Mouse (Mus musculus) hindbrain, embryonic 13.5 days (tissue): ENCODE results near the gene Elfn2. TPM values are rescaled to one million over a fixed set of nuclear protein-coding genes. Genes with fewer than 3 reads are reported as not detected.

ENCODE experiments used
- ATAC-seq: fragments of 200-750 bp; cut with Nextera tagmentation; 2 replicates; pipeline ENCODE4 v1.8.0; 2017; ENCODE audit warnings: moderate TSS enrichment; ENCODE audit not compliant: low FRiP score
- H3K27ac ChIP-seq: fragments of 300-500 bp; sonication (generic); 2 replicates; pipeline ENCODE4 v1.5.1; 2015; ENCODE audit warnings: inconsistent platforms, mild to moderate bottlenecking, moderate library complexity
- H3K27me3 ChIP-seq: fragments of 300-500 bp; sonication (generic); 2 replicates; pipeline ENCODE4 v1.6.1; 2015; ENCODE audit warnings: mild to moderate bottlenecking, inconsistent platforms
- H3K36me3 ChIP-seq: fragments of 300-500 bp; sonication (generic); 2 replicates; pipeline ENCODE4 v1.6.1; 2015; ENCODE audit warnings: mild to moderate bottlenecking, inconsistent platforms
- H3K4me1 ChIP-seq: fragments of 300-500 bp; sonication (generic); replicated peaks from 2 replicates; pipeline ENCODE4 v1.6.1; 2015; ENCODE audit warnings: inconsistent platforms
- H3K4me2 ChIP-seq: fragments of 300-500 bp; sonication (generic); 2 replicates; pipeline ENCODE4 v1.6.1; 2015; ENCODE audit warnings: inconsistent platforms, mild to moderate bottlenecking, moderate library complexity
- H3K4me3 ChIP-seq: fragments of 300-500 bp; sonication (generic); 2 replicates; pipeline ENCODE4 v1.5.1; 2015; ENCODE audit warnings: mild to moderate bottlenecking, inconsistent platforms
- H3K9ac ChIP-seq: fragments of 300-500 bp; sonication (generic); 2 replicates; pipeline ENCODE4 v1.6.1; 2015; ENCODE audit warnings: mild to moderate bottlenecking, inconsistent platforms
- H3K9me3 ChIP-seq: fragments of 300-500 bp; sonication (generic); 2 replicates; pipeline ENCODE4 v1.6.1; 2016; ENCODE audit warnings: inconsistent platforms
- WGBS: fragments of 180-500 bp; shearing (Covaris S2); methylation state at CpG from one replicate; pipeline ENCODE4 v1.1.7; 2015; 5-methylcytosine and 5-hydroxymethylcytosine counted together
- polyA plus RNA-seq: library from polyadenylated mRNA; unstranded; fragments of >200 nt; fragmentation: Nextera tagmentation; extraction: Ambion mirVana; gene quantifications from 2 replicates; pipeline ENCODE4 v1.2.1, GENCODE M21; 2015

Gene Elfn2
- polyA plus RNA-seq, 1 experiment from 2014 or later: 4.6 TPM

DNA sequence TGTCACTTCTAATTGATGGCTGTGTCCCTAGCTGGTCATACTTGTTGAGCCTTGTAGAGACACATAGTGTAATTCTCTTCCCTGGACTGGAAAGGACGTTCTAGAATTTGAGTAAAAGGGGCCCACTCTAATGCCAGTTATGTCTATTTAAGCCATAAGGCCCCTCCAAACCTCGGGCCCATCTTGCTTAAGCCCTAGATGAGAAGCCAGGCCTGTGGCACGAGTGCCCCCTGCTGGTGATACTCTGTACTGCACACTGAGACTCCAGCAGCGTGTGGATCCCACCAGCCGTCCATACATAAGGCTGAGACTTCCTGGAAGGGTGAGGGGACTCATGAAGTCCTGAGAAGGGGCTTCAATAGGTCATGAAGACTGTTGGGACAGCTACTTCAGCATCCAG is 25.6 kb upstream of the Elfn2 start:
- Histone ChIP-seq H3K4me1 (peaks cover 10% of the 10 kb centered on the region), H3K9me3 (no peaks in the 10 kb centered on the region), H3K9ac (no peak overlapping the region), H3K27ac (no peak overlapping the region), H3K4me3 (no peak overlapping the region), H3K4me2 (no peak overlapping the region), H3K27me3 (no peaks in the 10 kb centered on the region), H3K36me3 (no peaks in the 10 kb centered on the region)
- 1% methylated on average over 5 of the region's 5 CpGs for WGBS
- ATAC-seq: 0 out of 2 replicates have a peak, but pooled peaks have one; percentile 21

DNA sequence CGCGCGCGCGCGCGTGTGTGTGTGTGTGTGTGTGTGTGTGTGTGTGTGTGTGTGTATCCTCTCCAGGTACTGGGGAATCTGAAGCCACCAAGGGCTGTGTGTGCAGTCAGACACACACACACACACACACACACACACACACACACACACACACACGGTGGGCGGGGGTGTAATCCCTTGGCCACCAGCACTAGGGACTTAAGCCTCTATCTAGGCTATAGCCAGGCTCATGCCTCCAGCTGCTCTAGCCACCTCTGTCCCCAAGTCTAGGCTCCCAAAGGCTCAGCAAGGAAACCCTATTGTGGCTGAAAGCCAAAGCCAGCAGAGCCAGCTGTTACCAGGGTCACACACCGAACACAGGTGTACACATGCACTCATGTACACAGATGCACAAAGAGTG is 24.3 kb upstream of the Elfn2 start:
- WGBS: 59% methylated on average over 3 of the region's 10 CpGs
- Histone ChIP-seq H3K4me1 (peaks cover 12% of the 10 kb centered on the region), H3K27me3 (no peaks in the 10 kb centered on the region), H3K27ac (peak overlapping the region; percentile 26), H3K9ac (0 out of 2 replicates have a peak overlapping the region, but pooled peaks have one; percentile 19), H3K4me2 (no peak overlapping the region), H3K36me3 (no peaks in the 10 kb centered on the region), H3K4me3 (no peak overlapping the region), H3K9me3 (no peaks in the 10 kb centered on the region)
- ATAC-seq: 0 out of 2 replicates have a peak, but pooled peaks have one; percentile 46

DNA sequence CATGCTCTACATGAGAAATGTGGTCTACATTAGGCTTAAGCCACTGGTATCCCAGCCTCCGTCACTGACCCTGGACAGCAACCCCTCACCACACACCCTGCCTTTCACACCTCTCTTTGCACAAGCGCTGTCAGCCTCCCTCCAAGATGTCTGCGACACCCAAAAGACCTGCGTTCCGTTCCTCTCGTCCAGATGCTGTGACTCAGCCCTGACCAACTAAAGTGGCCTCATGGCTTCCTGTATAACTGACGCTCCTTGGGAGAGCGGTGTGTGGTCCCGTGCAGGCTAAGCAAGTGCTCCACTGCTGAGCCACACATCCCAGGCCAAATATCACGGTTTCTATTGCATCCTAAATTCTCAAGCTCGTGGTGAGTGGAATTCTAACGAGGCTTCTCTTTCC is 22.1 kb upstream of the Elfn2 start:
- H3K4me3 ChIP-seq: no peak overlapping the region
- WGBS: 73% methylated on average over 12 of the region's 12 CpGs
- no peaks in the 10 kb centered on the region for H3K9me3 ChIP-seq
- H3K4me1 ChIP-seq: peaks cover 33% of the 10 kb centered on the region
- no peak overlapping the region for H3K4me2 ChIP-seq
- no peak for ATAC-seq
- H3K27ac ChIP-seq: no peak overlapping the region
- no peaks in the 10 kb centered on the region for H3K27me3 ChIP-seq
- 0 out of 2 replicates have a peak overlapping the region, but pooled peaks have one; percentile 24 for H3K9ac ChIP-seq
- H3K36me3 ChIP-seq: no peaks in the 10 kb centered on the region

DNA sequence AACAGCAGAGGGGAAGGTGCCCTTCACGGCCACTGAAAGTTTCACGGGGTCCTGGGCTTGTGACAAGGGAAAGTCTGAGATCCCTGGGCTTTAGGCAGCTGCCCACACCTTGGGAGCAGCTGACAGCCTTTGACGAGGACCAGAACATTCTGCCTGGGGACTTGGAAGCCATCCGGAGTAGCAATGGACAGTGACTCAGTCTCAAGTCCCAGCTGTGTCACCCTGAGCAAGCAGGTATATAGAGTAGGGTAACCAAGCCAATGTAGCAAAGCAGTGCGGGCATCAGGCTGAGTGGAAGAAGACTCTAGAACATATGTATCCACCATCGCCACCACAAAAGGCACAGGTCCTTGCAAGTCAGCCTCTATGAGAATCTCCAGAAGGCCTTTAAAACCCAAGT is 18.6 kb upstream of the Elfn2 start:
- H3K36me3 ChIP-seq: no peaks in the 10 kb centered on the region
- H3K4me3 ChIP-seq: no peak overlapping the region
- H3K9ac ChIP-seq: peak overlapping the region; percentile 55
- peak overlapping the region; percentile 95 for H3K27ac ChIP-seq
- H3K4me2 ChIP-seq: no peak overlapping the region
- 53% methylated on average over 6 of the region's 6 CpGs for WGBS
- H3K4me1 ChIP-seq: peaks cover 37% of the 10 kb centered on the region
- ATAC-seq: no peak
- H3K27me3 ChIP-seq: 0 out of 2 replicates have a peak, but pooled peaks cover 4% of the 10 kb centered on the region
- H3K9me3 ChIP-seq: no peaks in the 10 kb centered on the region

DNA sequence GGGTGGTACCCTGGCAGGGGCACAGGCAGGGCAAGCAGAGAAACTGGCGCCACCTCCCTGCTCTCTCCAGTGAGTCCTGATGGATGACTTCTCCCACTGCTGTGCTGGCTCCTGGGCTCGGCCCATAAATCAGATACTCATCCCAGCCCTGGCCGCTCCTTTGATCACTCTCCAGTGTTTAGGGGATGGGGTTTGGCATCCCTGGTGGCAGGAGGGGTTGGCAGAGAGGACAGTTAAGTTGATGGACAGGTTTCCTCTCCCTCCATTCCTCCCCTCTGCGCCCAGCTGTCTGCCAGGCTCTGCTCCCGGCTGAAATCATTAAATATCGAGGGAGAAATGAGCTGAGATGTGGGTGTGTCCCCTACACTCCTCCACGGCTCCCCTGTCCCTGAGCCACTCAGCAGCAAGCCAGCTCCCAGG is 18.1 kb upstream of the Elfn2 start:
- H3K4me2 ChIP-seq: peak overlapping the region; percentile 15; the same call in 1 of the 2 replicates
- H3K36me3 ChIP-seq: no peaks in the 10 kb centered on the region
- H3K27ac ChIP-seq: peak overlapping the region; percentile 95
- H3K4me1 ChIP-seq: peaks cover 37% of the 10 kb centered on the region
- WGBS: 21% methylated on average over 7 of the region's 7 CpGs
- no peak overlapping the region for H3K4me3 ChIP-seq
- no peaks in the 10 kb centered on the region for H3K9me3 ChIP-seq
- peak overlapping the region; percentile 55 for H3K9ac ChIP-seq
- peak; percentile 60 for ATAC-seq
- 0 out of 2 replicates have a peak, but pooled peaks cover 4% of the 10 kb centered on the region for H3K27me3 ChIP-seq

DNA sequence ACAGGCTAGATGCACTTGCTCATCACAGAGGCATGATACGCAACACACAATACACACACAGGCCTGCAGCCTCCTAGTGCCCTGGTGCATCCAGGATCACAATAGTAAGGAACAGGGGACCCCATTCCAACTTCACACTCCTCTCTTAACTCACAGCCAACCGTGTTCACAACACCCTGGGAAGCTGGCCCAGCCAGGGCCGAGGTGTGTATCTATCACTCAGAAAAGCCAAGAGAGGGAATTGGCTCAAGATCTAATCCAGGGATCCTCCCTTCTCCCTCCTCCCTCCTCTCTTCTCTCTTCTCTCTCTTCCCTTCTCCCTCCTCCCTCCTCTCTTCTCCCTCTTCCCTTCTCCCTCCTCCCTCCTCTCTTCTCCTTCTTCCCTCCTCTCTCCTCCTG is 17.6 kb upstream of the Elfn2 start:
- peak overlapping the region; percentile 95 for H3K27ac ChIP-seq
- no peaks in the 10 kb centered on the region for H3K36me3 ChIP-seq
- WGBS: 36% methylated on average over 3 of the region's 3 CpGs
- H3K4me3 ChIP-seq: no peak overlapping the region
- ATAC-seq: peak; percentile 21; the same call in 1 of the 2 replicates
- H3K4me2 ChIP-seq: peak overlapping the region; percentile 11; the same call in 1 of the 2 replicates
- no peaks in the 10 kb centered on the region for H3K9me3 ChIP-seq
- peaks cover 42% of the 10 kb centered on the region for H3K4me1 ChIP-seq
- H3K27me3 ChIP-seq: 0 out of 2 replicates have a peak, but pooled peaks cover 4% of the 10 kb centered on the region
- peak overlapping the region; percentile 55 for H3K9ac ChIP-seq

DNA sequence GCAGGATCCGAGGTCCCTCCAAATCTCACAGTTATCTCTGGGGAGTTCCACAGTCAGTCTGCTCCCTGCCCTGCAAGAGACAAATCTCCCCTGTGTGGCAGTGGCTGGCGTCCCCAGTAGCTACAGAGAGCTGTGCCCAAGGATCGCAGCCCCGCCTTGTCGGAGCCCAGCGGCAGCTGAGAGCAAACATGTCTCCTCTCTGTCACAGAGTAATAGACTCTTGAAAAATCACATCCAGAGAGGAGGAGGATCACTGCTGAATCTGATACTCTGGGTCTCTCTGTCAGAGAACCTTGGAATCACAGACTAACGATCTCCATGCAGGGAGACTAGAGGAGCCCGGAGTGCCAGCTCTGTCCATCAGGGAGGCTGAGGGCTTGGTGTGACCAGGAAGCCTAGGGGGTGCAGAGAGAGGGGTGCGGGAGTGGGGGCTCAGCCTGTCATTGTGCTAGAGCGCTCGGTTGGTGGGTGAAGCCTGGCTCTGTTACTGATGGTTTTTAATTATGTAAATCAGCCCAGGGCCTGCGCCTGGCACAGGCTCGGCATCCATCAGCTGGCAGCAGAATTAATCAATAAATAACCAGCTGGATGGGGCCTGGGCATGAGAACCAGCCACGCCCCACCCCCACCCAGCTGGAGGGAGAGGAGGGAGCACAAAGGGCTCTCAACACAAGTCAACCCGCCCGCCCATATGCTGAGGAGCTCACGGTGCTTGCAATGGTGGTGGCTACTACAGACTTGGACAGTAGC is 17.0 kb upstream of the Elfn2 start:
- Histone ChIP-seq H3K4me2 (peak overlapping the region; percentile 38), H3K9me3 (no peaks in the 10 kb centered on the region), H3K27me3 (0 out of 2 replicates have a peak, but pooled peaks cover 4% of the 10 kb centered on the region), H3K27ac (peak overlapping the region; percentile 95), H3K36me3 (no peaks in the 10 kb centered on the region), H3K9ac (peak overlapping the region; percentile 55; the same call in 1 of the 2 replicates), H3K4me3 (no peak overlapping the region), H3K4me1 (peaks cover 47% of the 10 kb centered on the region)
- 18% methylated on average over 17 of the region's 17 CpGs for WGBS
- peak; percentile 89 for ATAC-seq

DNA sequence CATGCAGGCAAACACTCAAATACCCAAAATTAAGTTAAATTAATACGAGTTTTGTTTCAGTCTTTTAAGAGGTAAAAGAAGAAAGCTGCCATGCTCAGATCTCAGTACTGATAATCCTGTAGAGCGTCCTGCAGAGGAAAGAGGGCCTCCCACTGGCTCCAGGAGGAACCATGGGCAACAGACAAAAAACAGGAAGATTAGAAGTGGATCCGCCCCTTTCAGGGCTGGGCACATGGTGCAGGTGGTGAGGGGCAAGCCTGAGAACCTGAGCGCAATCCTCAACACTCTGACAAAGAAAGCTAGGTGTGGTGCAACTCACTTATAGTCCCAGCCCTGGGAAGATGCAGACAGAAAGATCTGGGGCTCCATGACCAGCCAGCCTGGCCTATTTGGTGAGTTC is 13.3 kb upstream of the Elfn2 start:
- no peak for ATAC-seq
- no peak overlapping the region for H3K9ac ChIP-seq
- WGBS: 76% methylated on average over 4 of the region's 4 CpGs

DNA sequence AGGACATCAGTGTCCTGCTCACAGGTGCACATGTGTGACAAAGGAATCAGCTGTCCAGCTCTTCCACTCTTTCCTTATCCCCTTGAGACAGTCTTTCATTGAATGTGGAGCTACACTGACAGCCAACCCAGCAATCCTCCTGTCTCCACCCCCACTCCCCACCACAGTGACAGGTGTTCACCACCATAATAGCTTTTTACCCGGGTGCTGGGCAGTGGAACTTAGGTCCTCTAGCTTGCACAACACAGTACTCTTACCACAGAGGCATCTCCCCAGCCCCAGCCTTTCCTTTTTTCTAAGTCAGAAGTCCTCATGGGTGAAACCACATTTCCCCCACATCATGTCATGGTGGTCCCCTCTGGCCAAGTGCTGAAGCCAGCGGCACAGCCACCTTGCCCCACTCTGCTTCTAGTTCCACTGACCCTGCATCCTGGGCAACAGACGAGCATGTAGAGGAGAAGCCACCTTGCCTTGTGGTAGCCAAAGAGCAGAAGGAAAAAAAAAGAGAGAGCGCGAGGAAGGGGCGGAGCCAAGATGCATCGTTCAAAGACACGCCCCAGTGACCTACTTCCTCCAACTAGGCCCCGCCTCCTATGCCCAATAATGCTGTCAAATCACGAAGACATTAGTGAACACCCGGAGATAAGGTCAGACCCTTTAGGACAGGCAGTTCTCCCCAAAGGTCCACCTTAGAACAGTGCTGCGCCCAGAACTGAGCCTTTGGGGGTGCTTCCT is 11.9 kb upstream of the Elfn2 start:
- Histone ChIP-seq H3K9me3 (no peaks in the 10 kb centered on the region), H3K4me1 (peaks cover 29% of the 10 kb centered on the region), H3K27ac (peak overlapping the region; percentile 40; the same call in 1 of the 2 replicates), H3K9ac (no peak overlapping the region), H3K4me2 (no peak overlapping the region), H3K36me3 (no peaks in the 10 kb centered on the region), H3K4me3 (no peak overlapping the region), H3K27me3 (peaks cover 7% of the 10 kb centered on the region; the same call in 1 of the 2 replicates)
- no peak for ATAC-seq
- 84% methylated on average over 12 of the region's 12 CpGs for WGBS

More for the DNA sequence above, 13.3 kb upstream of the Elfn2 start:
- H3K36me3 ChIP-seq: no peaks in the 10 kb centered on the region
- H3K27ac ChIP-seq: no peak overlapping the region
- peaks cover 42% of the 10 kb centered on the region for H3K4me1 ChIP-seq
- no peak overlapping the region for H3K4me3 ChIP-seq
- 0 out of 2 replicates have a peak, but pooled peaks cover 4% of the 10 kb centered on the region for H3K27me3 ChIP-seq
- no peaks in the 10 kb centered on the region for H3K9me3 ChIP-seq
- no peak overlapping the region for H3K4me2 ChIP-seq

DNA sequence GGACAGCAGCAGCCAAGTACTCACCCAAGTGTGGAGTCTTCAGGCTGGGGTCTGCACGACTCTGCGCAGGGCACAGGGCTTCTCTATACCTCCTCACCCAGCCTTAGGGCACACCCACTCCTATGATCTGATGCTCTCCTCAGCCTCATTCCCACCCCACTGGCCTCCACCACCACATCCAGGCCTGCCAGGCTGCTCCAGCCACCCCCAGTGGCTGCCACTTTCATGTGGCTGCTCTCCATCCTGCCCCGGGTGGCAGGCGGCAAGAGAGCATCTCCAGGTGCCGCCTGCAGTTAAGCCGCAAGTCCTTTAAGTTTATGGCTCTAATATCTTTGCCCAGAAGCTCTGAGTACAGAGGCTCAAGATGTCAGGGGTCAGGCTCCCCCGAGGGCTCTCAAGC is 8.1 kb upstream of the Elfn2 start:
- Histone ChIP-seq H3K36me3 (no peaks in the 10 kb centered on the region), H3K4me3 (no peak overlapping the region), H3K27ac (no peak overlapping the region), H3K9me3 (no peaks in the 10 kb centered on the region), H3K9ac (no peak overlapping the region), H3K4me1 (peaks cover 17% of the 10 kb centered on the region), H3K27me3 (peaks cover 14% of the 10 kb centered on the region; the same call in 1 of the 2 replicates), H3K4me2 (no peak overlapping the region)
- no peak for ATAC-seq
- WGBS: 79% methylated on average over 7 of the region's 7 CpGs

DNA sequence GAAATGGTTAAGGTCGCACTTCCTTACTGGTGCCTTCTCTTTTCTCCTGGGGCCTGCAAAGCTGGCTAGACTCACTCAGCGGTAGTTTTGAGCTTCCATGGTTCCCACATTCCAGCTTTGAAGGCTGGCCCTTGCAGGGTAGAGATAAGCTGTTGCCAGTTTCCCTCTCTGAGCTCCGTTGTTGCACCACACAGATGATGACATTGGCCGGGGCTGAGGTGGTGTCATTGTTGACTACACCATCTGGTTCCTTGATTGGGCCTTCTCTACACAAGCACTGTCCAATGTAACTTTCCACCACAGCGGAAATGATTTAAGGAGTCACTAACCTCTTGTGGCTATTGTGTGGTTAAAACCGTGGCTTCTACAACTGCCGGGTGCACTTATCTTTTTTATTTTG is 2.0 kb upstream of the Elfn2 start:
- Histone ChIP-seq H3K4me1 (peaks cover 48% of the 10 kb centered on the region), H3K27ac (no peak overlapping the region), H3K4me2 (no peak overlapping the region), H3K36me3 (no peaks in the 10 kb centered on the region), H3K27me3 (peaks cover 60% of the 10 kb centered on the region), H3K9me3 (no peaks in the 10 kb centered on the region), H3K9ac (no peak overlapping the region), H3K4me3 (no peak overlapping the region)
- ATAC-seq: no peak
- WGBS: 63% methylated on average over 7 of the region's 7 CpGs

DNA sequence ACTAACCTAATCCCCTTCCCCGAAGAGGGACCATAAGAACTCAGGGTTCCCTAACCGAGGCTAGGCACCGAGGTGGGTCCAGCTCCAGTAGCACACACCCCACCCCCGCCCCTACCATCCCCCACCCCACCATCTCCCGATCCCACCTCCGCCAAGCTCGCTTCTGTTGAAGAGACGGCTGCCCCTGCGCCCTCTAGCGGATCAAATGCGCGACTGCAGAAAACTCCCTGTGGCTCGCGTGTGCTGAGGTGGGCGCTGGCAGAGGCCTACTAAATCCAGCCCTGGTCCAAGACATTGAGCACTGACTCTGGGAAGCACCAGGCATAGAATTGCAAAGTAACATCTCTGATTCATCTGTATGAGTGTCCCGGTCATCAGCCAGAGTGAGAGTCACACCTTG is 1.5 kb upstream of the Elfn2 start:
- Histone ChIP-seq H3K9me3 (no peaks in the 10 kb centered on the region), H3K4me1 (peaks cover 53% of the 10 kb centered on the region), H3K27ac (no peak overlapping the region), H3K27me3 (peaks cover 64% of the 10 kb centered on the region), H3K4me3 (no peak overlapping the region), H3K9ac (no peak overlapping the region), H3K36me3 (no peaks in the 10 kb centered on the region), H3K4me2 (peak overlapping the region; percentile 23; the same call in 1 of the 2 replicates)
- WGBS: 2% methylated on average over 16 of the region's 16 CpGs
- ATAC-seq: no peak
